Mouse (Mus musculus): ENCODE measurements around the gene Mad1l1. TPM values are rescaled to one million over a fixed set of nuclear protein-coding genes. Genes with fewer than 3 reads are reported as not detected.

Mad1l1 gene
- polyA plus RNA-seq, 1 experiment from 2014 or later = 68.9 TPM

Other genes starting within 250 kb of the Mad1l1 start
- 66.8 and 71.8 TPM in 2 replicates for gene Nudt1, start 104 bp upstream of the Mad1l1 start, polyA plus RNA-seq (2016; fragmentation: Nextera tagmentation; extraction: Ambion mirVana)
- gene Mrm2, start 10.3 kb upstream of the Mad1l1 start, polyA plus RNA-seq (2016; fragmentation: Nextera tagmentation; extraction: Ambion mirVana) = 22.2 and 24.1 TPM in 2 replicates
- gene Snx8, start 67.7 kb upstream of the Mad1l1 start, polyA plus RNA-seq (2016; fragmentation: Nextera tagmentation; extraction: Ambion mirVana) = 22.4 and 25.4 TPM in 2 replicates
- gene Eif3b, start 97.8 kb upstream of the Mad1l1 start, polyA plus RNA-seq (2016; fragmentation: Nextera tagmentation; extraction: Ambion mirVana) = 201 and 231 TPM in 2 replicates
- gene Gm4869, start 124.1 kb upstream of the Mad1l1 start, polyA plus RNA-seq (2016; fragmentation: Nextera tagmentation; extraction: Ambion mirVana) = not detected in 2 replicates
- gene Chst12, start 184.0 kb upstream of the Mad1l1 start, polyA plus RNA-seq (2016; fragmentation: Nextera tagmentation; extraction: Ambion mirVana) = 20.7 and 20.9 TPM in 2 replicates
- gene Grifin, start 243.5 kb upstream of the Mad1l1 start, polyA plus RNA-seq (2016; fragmentation: Nextera tagmentation; extraction: Ambion mirVana) = not detected in 2 replicates